Mouse (Mus musculus) cerebellum, adult 9-10 months (tissue): ENCODE measurements at regions not wholly inside any gene's neighbourhood (a gene's known extent, or its start where the extent isn't known, plus 50 kb on each side); places are given as distances from the start of the nearest gene placed in this dataset.

Experiments
- DNase-seq: peaks from one replicate; pipeline ENCODE4 v3.0.0; 2022

- DNase-seq, result no peak
These were observed 484.6 kb downstream of the Gsdmc2 start for GRCm38 (mm10) chr15:63360402-63360801.

DNA sequence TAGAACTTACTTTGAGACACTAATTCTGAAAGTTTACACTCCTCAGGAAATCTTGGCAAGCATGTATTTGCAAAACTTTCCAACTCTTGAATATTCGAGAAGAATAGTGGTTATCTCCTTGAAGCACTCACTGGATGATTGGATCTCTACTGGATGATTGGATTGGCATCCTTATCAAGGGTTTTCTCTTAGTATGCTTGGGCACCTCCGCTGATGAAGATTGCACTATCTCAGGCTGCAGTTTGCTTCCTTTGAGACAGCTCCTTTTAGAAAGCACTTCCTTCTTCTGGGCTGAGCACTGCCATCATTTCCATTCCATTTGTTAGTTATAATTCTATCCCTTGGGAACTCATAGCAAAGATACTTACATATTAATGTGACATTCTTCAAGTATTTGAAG is 503.2 kb downstream of the Gsdmc2 start:
- no peak for DNase-seq

DNA sequence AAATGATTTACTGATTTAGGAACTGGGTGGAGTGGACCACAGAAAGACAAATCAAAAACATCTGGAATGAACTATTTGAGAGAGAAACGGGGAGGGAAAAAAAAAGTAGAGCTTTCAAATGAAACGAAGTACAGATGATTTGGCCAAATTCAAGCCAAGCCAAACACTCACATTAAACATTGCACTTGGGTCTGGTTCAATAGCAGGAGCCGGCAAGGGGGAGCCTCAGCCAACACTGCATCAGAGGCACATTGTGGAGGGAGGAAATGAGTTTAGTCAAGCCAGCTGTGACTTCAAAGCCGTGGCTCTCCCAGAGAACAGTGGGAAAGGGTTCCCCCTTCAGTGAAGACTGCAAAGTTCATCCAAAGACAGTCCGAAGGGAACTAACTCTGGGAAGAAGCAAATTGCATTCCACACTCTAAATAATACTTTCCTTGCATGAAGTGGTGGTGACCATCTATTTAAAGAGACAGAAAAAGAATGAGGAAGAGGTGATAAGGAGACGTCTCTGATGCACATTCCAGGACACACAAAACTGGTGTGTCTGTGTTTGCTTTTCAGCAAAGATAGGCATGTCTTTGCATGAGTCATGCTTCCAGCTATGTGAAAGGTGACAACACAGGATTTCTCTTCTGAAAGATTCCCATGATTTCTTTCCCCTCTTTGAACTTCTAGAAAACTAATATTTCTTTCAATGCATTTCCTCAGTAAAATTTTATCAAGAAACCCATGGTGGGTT is 504.5 kb downstream of the Gsdmc2 start:
- DNase-seq, result no peak

DNA sequence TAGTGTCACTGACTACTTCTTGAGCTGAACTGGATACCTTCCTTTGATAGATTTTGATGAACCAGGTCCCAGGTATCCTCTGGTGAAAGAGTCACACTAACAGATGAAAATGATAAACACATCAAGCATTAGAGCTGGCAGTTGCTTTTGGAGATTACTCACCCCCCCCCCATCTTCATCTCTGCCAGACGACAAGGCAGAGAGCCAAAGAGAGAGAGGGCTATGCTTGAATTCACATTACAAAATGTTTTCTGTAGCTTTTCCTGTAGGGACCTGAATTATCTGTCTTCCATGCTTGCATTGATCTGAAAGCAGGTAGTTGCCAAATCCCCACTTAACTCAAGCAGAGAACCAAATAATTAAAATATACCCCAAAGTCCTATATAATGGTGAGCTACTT is 525.3 kb downstream of the Gsdmc2 start:
- DNase-seq, result no peak

GRCm38 (mm10) chr15:63310426-63310825 is 534.6 kb downstream of the Gsdmc2 start:
- DNase-seq, result no peak

DNA sequence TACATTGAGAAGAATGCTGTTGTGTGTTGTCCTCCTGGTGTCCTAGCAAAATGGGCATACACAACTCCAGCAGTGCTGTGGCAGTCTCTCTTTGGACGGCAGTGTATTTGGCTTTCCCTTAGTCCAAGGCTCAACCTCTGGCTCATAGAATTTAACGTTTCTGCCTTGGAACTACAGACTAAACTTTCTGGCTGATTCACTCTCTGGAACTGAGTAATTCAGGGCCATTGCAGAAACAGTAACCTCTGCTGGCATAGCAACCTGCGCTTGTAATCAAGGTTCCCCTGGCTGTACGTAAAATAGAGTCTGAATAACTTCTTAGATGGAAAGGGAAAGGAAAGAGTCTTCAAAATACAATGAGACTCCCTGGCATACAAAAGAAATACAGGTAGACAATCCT is 545.7 kb downstream of the Gsdmc2 start:
- no peak for DNase-seq

DNA sequence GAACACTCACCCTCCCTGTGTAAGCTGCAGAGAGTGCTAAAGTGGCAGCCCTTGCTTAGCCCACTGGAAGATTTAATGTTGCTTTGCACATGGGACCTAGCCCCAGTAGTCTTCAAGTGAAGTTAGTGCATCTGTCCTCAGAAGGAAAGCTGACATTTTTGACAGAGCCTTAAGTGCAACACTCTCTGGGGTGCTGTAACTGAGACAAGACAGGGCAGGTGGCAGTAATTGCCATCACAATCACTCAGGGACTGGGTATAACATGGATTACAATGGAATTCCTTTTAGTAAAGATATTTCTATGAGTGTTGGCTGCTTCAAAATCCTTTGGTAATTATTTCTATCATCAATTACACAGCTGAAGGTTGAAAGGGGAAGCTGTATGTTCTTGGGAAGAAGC is 556.4 kb downstream of the Gsdmc2 start:
- DNase-seq, result no peak

DNA sequence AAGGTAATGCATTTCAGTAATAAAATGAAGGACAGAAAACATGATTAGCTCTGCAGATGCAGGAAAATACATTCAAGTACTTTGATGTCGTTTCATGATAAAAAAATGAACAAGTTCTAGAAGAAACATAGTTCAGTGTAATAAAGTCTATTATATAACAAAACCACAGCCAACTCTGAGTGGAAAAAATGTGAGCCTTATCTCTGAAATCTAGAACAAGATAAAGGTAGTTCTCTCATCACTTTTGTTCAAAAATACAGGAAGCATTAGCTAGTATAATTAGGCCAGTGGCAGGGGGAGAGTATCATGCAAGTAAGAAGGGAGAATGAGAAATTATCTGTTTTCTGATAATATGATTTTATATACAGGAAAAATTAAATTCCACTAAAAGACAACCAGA is 559.0 kb downstream of the Gsdmc2 start:
- no peak for DNase-seq

GRCm38 (mm10) chr15:63270381-63270780 is 574.6 kb downstream of the Gsdmc2 start:
- DNase-seq, result no peak

DNA sequence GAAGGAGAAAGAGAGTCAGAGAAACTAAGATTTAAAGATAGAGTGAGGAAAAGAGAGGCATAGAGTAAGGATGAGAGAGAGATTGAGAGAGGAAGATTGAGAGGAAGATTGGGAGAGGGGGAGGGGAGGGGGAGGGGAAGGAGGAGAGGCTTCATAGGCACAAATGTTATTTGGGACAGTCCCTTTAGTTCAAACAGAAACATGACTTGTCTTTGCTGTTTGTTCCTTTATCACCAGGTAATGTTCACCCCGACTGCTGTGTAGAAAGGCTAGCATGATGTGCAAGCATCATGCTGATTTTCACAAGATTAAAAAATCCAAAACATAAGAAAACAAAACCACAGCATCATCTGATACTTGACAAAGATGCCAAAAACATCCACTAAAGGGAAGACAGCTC is 579.1 kb downstream of the Gsdmc2 start:
- DNase-seq, result no peak

DNA sequence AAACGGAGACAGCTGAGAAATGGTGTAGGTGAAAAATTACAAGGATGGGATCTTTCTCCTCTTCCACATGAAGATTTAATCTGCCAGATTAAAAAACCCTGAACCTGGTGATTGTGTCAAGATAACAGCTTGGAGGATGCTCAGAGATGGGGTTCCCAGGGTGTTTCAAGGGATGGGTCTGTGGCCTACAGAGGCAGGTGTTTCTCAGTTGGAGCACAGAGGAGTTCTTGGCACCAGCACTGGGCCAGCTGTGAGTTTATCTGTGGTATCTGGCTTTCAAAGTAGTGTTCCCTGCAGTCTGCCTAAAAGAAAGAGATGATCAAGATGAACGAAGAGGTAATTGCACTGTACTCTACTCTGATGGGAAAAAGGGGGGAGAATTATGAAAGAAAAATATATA is 589.2 kb downstream of the Gsdmc2 start:
- no peak for DNase-seq

DNA sequence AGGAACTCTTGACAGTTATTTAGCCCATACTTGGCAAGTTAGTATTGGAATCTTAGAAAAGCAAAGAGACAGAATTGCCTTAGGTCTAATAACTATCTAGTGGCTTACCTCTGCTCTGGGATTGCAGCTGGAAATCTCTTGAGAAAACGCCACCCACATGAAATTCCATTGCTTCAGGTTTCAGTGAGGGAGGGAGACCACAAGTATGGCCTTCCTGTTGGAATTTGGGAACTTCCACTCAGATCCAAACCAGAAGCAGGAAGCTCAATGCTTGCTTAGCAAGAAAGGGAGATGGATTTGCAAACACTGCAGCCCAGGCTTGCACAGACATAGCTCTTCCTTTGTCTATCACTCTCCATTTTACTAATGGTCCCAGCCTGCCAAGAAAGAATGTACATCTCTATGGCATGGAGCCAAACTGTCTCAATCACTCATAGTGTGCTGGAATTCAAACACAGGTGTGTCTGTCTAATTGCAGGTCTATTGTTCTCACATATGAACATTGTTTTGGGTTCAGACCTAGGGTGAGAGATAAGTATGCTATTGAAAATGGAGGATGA is 592.1 kb downstream of the Gsdmc2 start:
- DNase-seq, result no peak

DNA sequence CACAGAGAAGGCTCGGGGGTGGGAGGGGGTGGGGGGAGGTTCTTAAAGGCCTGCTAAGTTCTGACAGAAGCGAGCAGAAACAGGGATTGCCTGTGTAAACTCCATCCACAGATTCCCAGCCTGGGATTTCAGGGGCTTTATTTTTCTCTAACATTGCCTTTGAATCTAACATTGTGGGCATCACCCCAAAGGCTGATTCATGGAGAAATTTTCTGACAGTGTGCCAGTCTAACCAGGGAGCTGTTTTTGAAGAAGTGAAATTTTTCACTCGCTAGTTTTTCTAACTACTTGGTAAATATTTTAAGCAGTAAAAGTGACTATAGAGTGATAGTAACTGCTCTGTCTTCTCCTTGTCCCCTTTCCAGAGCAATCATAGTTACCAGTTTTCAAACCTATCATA is 606.4 kb downstream of the Gsdmc2 start:
- no peak for DNase-seq

- DNase-seq, result no peak
These were observed 626.5 kb downstream of the Gsdmc2 start for GRCm38 (mm10) chr15:63218393-63219060.

DNA sequence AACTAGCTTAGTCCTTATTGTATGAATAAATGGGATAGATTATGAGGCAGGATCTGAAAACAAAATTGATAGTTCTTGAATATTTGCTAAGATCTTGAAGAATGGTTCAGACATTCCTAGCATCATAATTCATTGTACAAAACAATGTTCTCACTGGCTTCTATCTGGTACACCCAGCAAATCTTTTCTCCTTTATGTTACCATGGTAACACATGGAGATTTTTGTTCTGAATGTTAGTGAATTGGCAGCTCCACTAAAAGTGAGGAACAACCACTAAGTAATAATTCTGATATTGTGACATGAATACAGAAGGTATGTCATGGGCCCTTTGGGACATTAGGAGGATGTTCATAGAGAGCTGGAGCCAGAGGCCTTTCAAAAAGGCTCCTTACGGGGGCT is 639.8 kb downstream of the Gsdmc2 start:
- no peak for DNase-seq

DNA sequence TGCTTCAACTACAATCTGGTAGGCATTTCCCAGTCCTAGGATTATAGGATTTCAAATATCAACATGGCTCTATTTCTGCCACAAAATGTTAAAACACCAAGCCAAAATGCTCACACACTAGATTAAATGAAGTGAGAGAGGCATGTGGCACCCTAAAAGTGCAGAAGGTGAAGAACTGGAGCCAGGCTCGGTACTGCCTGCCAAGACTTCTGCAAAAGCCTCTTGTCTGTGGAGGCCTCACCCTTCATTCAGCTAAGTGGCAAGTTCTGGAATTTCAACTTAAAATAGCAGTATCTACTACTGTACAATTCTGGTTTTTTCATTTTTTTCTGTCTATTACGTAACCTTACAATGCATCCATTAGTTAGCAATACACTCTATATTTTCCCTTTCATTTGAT is 649.9 kb downstream of the Gsdmc2 start:
- no peak for DNase-seq

DNA sequence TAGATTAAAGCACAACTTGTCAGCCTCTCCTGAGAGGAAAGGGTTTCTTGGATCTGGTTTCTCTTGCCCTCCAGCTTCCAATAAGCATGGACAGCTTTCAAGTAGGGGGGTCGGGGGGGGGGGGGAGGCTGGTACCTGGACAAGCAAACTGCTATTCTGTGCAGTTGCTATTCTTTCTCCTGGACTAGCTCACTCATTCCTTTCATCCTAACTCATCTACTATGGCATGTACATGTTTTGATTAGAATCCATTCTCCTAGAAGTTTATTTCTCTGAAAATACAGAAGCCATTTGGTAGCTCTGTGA is 650.5 kb downstream of the Gsdmc2 start:
- DNase-seq, result no peak

DNA sequence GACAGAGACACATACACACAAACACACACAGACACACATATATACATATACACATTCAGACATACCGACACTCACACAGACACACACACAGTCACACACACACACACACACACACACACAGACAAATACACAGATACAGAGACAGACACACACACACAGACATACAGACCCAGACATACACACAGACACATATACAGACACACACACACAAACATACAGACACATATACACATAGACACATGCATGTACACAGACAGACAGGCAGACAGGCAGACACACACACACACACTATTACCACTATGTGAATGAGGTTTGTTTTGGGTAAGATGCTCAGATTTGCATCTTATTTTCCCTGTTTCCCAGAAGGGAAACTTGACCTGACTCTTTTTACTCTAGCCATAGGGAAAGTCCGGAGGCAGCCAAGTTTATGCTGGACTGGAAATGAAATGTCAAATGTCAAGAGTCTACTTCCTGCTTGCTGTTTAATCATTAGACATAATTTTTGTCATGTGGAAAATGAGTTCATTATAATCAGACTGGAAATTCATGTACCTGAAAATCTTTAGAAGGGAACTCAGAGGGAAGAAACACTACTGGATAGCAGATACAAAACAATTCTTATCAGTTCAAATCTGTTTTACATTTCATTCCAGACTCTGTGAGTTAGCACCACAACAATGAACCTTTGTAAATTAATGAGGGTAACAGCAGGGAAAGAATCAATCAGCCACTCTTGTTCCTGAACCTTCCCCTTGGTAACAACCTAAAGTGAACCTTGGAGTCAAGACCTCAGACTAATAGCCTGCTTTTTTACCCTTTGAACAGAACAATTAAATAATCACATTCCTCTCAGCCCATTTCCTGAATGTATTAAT is 651.1 kb downstream of the Gsdmc2 start:
- no peak for DNase-seq

- no peak for DNase-seq
These were observed 653.2 kb downstream of the Gsdmc2 start for GRCm38 (mm10) chr15:63191731-63192130.

DNA sequence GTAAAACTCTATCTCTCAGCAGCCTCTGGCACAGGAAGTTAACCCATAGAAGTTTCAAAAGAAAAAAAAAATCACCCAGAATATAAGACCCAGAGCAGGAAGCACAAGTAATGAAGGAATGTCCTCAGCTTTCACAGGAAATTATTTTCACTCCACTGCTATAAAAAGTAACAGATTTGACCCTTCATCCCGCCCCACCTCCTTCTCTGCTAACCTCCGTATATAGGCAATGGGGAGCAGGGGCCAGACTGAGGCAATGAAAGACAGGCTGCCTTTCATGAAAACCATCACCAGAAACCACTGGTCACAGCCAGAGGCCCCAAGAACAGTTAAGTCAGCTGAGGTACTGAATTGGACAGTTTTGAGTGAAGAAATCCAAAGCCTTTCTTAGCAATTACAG is 654.9 kb downstream of the Gsdmc2 start:
- no peak for DNase-seq

DNA sequence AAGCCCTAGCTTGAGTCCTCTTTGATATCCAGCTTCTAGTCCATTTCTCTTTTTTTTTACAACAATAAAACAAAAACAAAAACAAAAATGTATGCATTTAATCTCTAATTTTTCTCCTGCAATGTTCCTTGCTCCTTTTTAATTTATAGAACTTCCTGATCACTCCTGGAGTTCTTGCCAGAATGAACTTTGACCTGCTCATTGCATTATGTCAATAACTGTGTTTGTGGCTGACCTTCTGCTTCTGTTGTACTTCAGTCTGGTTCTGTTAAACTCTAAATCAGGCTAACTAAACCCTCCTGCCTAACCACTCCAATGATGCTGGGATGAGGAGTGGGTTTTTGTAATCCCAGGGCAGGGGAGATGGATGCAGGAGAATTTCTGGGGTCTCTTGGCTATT is 674.0 kb downstream of the Gsdmc2 start:
- DNase-seq, result no peak

GRCm38 (mm10) chr15:63170171-63170570 is 674.8 kb downstream of the Gsdmc2 start:
- no peak for DNase-seq

DNA sequence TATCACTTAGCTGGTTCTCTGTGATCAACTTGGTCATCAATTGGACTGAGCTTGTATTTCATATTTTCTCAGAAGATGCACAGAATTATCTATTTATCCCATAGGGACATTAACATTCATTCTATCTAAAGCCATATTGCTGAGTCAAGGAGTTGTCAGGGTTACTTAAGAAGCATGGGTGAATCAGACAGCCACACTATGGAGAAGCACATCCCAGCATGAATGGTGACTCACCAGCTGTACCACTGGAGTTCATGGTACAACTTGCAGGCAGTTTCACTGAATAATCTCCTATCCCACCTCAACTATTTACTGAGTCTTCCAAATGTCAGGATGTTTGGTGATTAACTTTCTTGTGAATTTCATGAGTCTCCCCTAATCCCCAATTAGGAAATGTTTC is 678.6 kb downstream of the Gsdmc2 start:
- no peak for DNase-seq
